Mouse (Mus musculus) forebrain, embryonic 13.5 days (tissue): ENCODE measurements around the gene Padi2. TPM values are rescaled to one million over a fixed set of nuclear protein-coding genes. Genes with fewer than 3 reads are reported as not detected.

ENCODE experiments used
- ATAC-seq: fragments of 200-750 bp; cut with Nextera tagmentation; 2 replicates; pipeline ENCODE4 v1.8.0; 2017
- H3K27ac ChIP-seq: fragments of 300-500 bp; sonication (generic); 2 replicates; pipeline ENCODE4 v1.5.1; 2015; ENCODE audit warnings: inconsistent platforms, mild to moderate bottlenecking, moderate library complexity
- H3K27me3 ChIP-seq: fragments of 300-500 bp; sonication (generic); 2 replicates; pipeline ENCODE4 v1.6.1; 2015; ENCODE audit warnings: mild to moderate bottlenecking, inconsistent platforms
- H3K36me3 ChIP-seq: fragments of 300-500 bp; sonication (generic); 2 replicates; pipeline ENCODE4 v1.6.1; 2015; ENCODE audit warnings: mild to moderate bottlenecking, inconsistent platforms; ENCODE audit not compliant: poor library complexity, severe bottlenecking
- H3K4me1 ChIP-seq: fragments of 300-500 bp; sonication (generic); 2 replicates; pipeline ENCODE4 v1.6.1; 2015; ENCODE audit warnings: inconsistent platforms
- H3K4me2 ChIP-seq: fragments of 300-500 bp; sonication (generic); 2 replicates; pipeline ENCODE4 v1.6.1; 2015; ENCODE audit warnings: inconsistent platforms, mild to moderate bottlenecking, moderate library complexity
- H3K4me3 ChIP-seq: fragments of 300-500 bp; sonication (generic); 2 replicates; pipeline ENCODE4 v1.5.1; 2015; ENCODE audit warnings: mild to moderate bottlenecking, inconsistent platforms
- H3K9ac ChIP-seq: fragments of 300-500 bp; sonication (generic); 2 replicates; pipeline ENCODE4 v1.6.1; 2015; ENCODE audit warnings: mild to moderate bottlenecking, inconsistent platforms
- H3K9me3 ChIP-seq: fragments of 300-500 bp; sonication (generic); replicated peaks from 2 replicates; pipeline ENCODE4 v1.6.1; 2016; ENCODE audit warnings: inconsistent platforms
- WGBS: fragments of 180-500 bp; shearing (Covaris S2); methylation state at CpG from one replicate; pipeline ENCODE4 v1.1.7; 2015; 5-methylcytosine and 5-hydroxymethylcytosine counted together
- polyA plus RNA-seq: library from polyadenylated mRNA; unstranded; fragments of >200 nt; fragmentation: Nextera tagmentation; extraction: Ambion mirVana; gene quantifications from 2 replicates; pipeline ENCODE4 v1.2.1, GENCODE M21; 2015

Padi2 gene
- polyA plus RNA-seq, 1 experiment from 2014 or later: 0.12 TPM

GRCm38 (mm10) chr4:140871851-140872685 is 34.1 kb upstream of the Padi2 start:
- H3K9ac ChIP-seq: no peak overlapping the region
- no peak for ATAC-seq

GRCm38 (mm10) chr4:140872686-140872992 is 33.5 kb upstream of the Padi2 start:
- peaks cover 7% of the 10 kb centered on the region; the same call in 1 of the 2 replicates for H3K4me1 ChIP-seq
- peaks cover 13% of the 10 kb centered on the region for H3K27me3 ChIP-seq
- H3K27ac ChIP-seq: no peak overlapping the region
- no peak overlapping the region for H3K4me3 ChIP-seq
- no peak overlapping the region for H3K4me2 ChIP-seq
- no peaks in the 10 kb centered on the region for H3K36me3 ChIP-seq
- peaks cover 6% of the 10 kb centered on the region; the same call in 1 of the 2 replicates for H3K9me3 ChIP-seq
- WGBS: 91% methylated on average over 5 of the region's 5 CpGs
- H3K9ac ChIP-seq: no peak overlapping the region
- ATAC-seq: no peak

More at GRCm38 (mm10) chr4:140871851-140872685, 34.1 kb upstream of the Padi2 start:
- H3K36me3 ChIP-seq: no peaks in the 10 kb centered on the region
- peaks cover 6% of the 10 kb centered on the region; the same call in 1 of the 2 replicates for H3K9me3 ChIP-seq
- H3K27ac ChIP-seq: no peak overlapping the region
- no peak overlapping the region for H3K4me2 ChIP-seq
- H3K4me3 ChIP-seq: no peak overlapping the region
- 90% methylated on average over 8 of the region's 8 CpGs for WGBS
- H3K4me1 ChIP-seq: peaks cover 7% of the 10 kb centered on the region; the same call in 1 of the 2 replicates
- peaks cover 13% of the 10 kb centered on the region for H3K27me3 ChIP-seq

- H3K36me3 ChIP-seq: no peaks in the 10 kb centered on the region
- ATAC-seq: no peak
- peaks cover 13% of the 10 kb centered on the region for H3K27me3 ChIP-seq
- no peak overlapping the region for H3K4me3 ChIP-seq
- H3K9ac ChIP-seq: no peak overlapping the region
- no peak overlapping the region for H3K27ac ChIP-seq
- peaks cover 6% of the 10 kb centered on the region; the same call in 1 of the 2 replicates for H3K9me3 ChIP-seq
- no peak overlapping the region for H3K4me2 ChIP-seq
- 81% methylated on average over 11 of the region's 11 CpGs for WGBS
- H3K4me1 ChIP-seq: peaks cover 7% of the 10 kb centered on the region; the same call in 1 of the 2 replicates
These were observed 33.1 kb upstream of the Padi2 start for GRCm38 (mm10) chr4:140873011-140873410.

GRCm38 (mm10) chr4:140876161-140876560 is 30.0 kb upstream of the Padi2 start:
- H3K4me1 ChIP-seq: peaks cover 3% of the 10 kb centered on the region; the same call in 1 of the 2 replicates
- peaks cover 6% of the 10 kb centered on the region; the same call in 1 of the 2 replicates for H3K9me3 ChIP-seq
- H3K4me3 ChIP-seq: no peak overlapping the region
- no peak for ATAC-seq
- no peak overlapping the region for H3K4me2 ChIP-seq
- no peaks in the 10 kb centered on the region for H3K27me3 ChIP-seq
- 93% methylated on average over 8 of the region's 8 CpGs for WGBS
- no peak overlapping the region for H3K9ac ChIP-seq
- no peaks in the 10 kb centered on the region for H3K36me3 ChIP-seq
- H3K27ac ChIP-seq: no peak overlapping the region

- Histone ChIP-seq H3K27ac (no peak overlapping the region), H3K9me3 (peaks cover 6% of the 10 kb centered on the region; the same call in 1 of the 2 replicates), H3K36me3 (no peaks in the 10 kb centered on the region), H3K4me1 (peaks cover 3% of the 10 kb centered on the region; the same call in 1 of the 2 replicates), H3K9ac (no peak overlapping the region), H3K4me3 (no peak overlapping the region), H3K4me2 (no peak overlapping the region), H3K27me3 (no peaks in the 10 kb centered on the region)
- ATAC-seq: no peak
- 73% methylated on average over 6 of the region's 6 CpGs for WGBS
These were observed 29.5 kb upstream of the Padi2 start for GRCm38 (mm10) chr4:140876681-140877080.

- Histone ChIP-seq H3K27ac (no peak overlapping the region), H3K9ac (no peak overlapping the region), H3K4me3 (no peak overlapping the region), H3K4me2 (no peak overlapping the region), H3K9me3 (peaks cover 6% of the 10 kb centered on the region; the same call in 1 of the 2 replicates), H3K4me1 (peaks cover 3% of the 10 kb centered on the region; the same call in 1 of the 2 replicates), H3K27me3 (no peaks in the 10 kb centered on the region), H3K36me3 (no peaks in the 10 kb centered on the region)
- no peak for ATAC-seq
- 79% methylated on average over 9 of the region's 9 CpGs for WGBS
These were observed 28.7 kb upstream of the Padi2 start for GRCm38 (mm10) chr4:140877441-140877840.

GRCm38 (mm10) chr4:140878655-140879054 is 27.5 kb upstream of the Padi2 start:
- WGBS: 94% methylated on average over 9 of the region's 9 CpGs

GRCm38 (mm10) chr4:140879116-140879515 is 27.0 kb upstream of the Padi2 start:
- Histone ChIP-seq H3K4me2 (no peak overlapping the region), H3K9ac (no peak overlapping the region), H3K9me3 (0 out of 2 replicates have a peak, but pooled peaks cover 5% of the 10 kb centered on the region), H3K27ac (no peak overlapping the region), H3K27me3 (0 out of 2 replicates have a peak, but pooled peaks cover 2% of the 10 kb centered on the region), H3K4me3 (no peak overlapping the region), H3K4me1 (peaks cover 3% of the 10 kb centered on the region; the same call in 1 of the 2 replicates), H3K36me3 (no peaks in the 10 kb centered on the region)
- no peak for ATAC-seq
- WGBS: 89% methylated on average over 6 of the region's 6 CpGs

More at GRCm38 (mm10) chr4:140878655-140879054, 27.5 kb upstream of the Padi2 start:
- no peaks in the 10 kb centered on the region for H3K27me3 ChIP-seq
- no peaks in the 10 kb centered on the region for H3K36me3 ChIP-seq
- H3K27ac ChIP-seq: no peak overlapping the region
- no peak overlapping the region for H3K4me3 ChIP-seq
- no peak overlapping the region for H3K9ac ChIP-seq
- H3K4me1 ChIP-seq: peaks cover 3% of the 10 kb centered on the region; the same call in 1 of the 2 replicates
- ATAC-seq: no peak
- H3K9me3 ChIP-seq: 0 out of 2 replicates have a peak, but pooled peaks cover 5% of the 10 kb centered on the region
- no peak overlapping the region for H3K4me2 ChIP-seq

GRCm38 (mm10) chr4:140879739-140880138 is 26.4 kb upstream of the Padi2 start:
- Histone ChIP-seq H3K27ac (no peak overlapping the region), H3K4me2 (no peak overlapping the region), H3K9me3 (0 out of 2 replicates have a peak, but pooled peaks cover 5% of the 10 kb centered on the region), H3K27me3 (0 out of 2 replicates have a peak, but pooled peaks cover 2% of the 10 kb centered on the region), H3K4me1 (peaks cover 3% of the 10 kb centered on the region; the same call in 1 of the 2 replicates), H3K4me3 (no peak overlapping the region), H3K9ac (no peak overlapping the region), H3K36me3 (no peaks in the 10 kb centered on the region)
- no peak for ATAC-seq
- WGBS: 49% methylated on average over 4 of the region's 4 CpGs

- Histone ChIP-seq H3K4me3 (no peak overlapping the region), H3K9ac (no peak overlapping the region), H3K4me1 (peaks cover 3% of the 10 kb centered on the region; the same call in 1 of the 2 replicates), H3K4me2 (no peak overlapping the region), H3K36me3 (no peaks in the 10 kb centered on the region), H3K27ac (no peak overlapping the region), H3K9me3 (0 out of 2 replicates have a peak, but pooled peaks cover 5% of the 10 kb centered on the region), H3K27me3 (0 out of 2 replicates have a peak, but pooled peaks cover 2% of the 10 kb centered on the region)
- WGBS: 75% methylated on average over 3 of the region's 3 CpGs
- no peak for ATAC-seq
These were observed 25.9 kb upstream of the Padi2 start for GRCm38 (mm10) chr4:140880207-140880606.

GRCm38 (mm10) chr4:140881026-140881670 is 25.0 kb upstream of the Padi2 start:
- H3K4me3 ChIP-seq: no peak overlapping the region
- H3K4me1 ChIP-seq: peaks cover 3% of the 10 kb centered on the region; the same call in 1 of the 2 replicates
- 0 out of 2 replicates have a peak, but pooled peaks cover 2% of the 10 kb centered on the region for H3K27me3 ChIP-seq
- WGBS: 92% methylated on average over 8 of the region's 8 CpGs
- no peaks in the 10 kb centered on the region for H3K36me3 ChIP-seq
- no peak overlapping the region for H3K9ac ChIP-seq
- no peak overlapping the region for H3K27ac ChIP-seq
- no peak overlapping the region for H3K4me2 ChIP-seq
- 0 out of 2 replicates have a peak, but pooled peaks cover 5% of the 10 kb centered on the region for H3K9me3 ChIP-seq
- no peak for ATAC-seq
